Mouse (Mus musculus): ENCODE measurements around the gene Stam2. TPM values are rescaled to one million over a fixed set of nuclear protein-coding genes. Genes with fewer than 3 reads are reported as not detected.

Stam2 gene
- 3.8 and 4.3 TPM in 2 replicates for polyA plus RNA-seq (2012; rRNA removed)

- DNase-seq (ENCODE audit: low read depth in 1 of 2, low spot score in 2 of 2): peak; percentile 73 to 84
- 11% methylated on average over 54 of the region's 54 CpGs for WGBS
- no peaks in the 10 kb centered on the region; the same call in 1 of the 2 replicates for H3K36me3 ChIP-seq (ENCODE audit: control insufficient read depth, insufficient read depth, low read length)
- H3K27ac ChIP-seq (ENCODE audit: insufficient read depth, low read length): peak within 1 kb of the TSS; percentile 97
- H3K4me3 ChIP-seq (ENCODE audit: extremely low read depth, insufficient read depth, insufficient read length): peak within 1 kb of the TSS; percentile 70
- TF ChIP-seq CTCF (IDR thresholded peaks at IDR 0.05; ENCODE audit: extremely low read depth, insufficient read depth, insufficient read length, insufficient replicate concordance): no peak
- no peak; the same call in 1 of the 2 replicates for TF ChIP-seq POLR2A (IDR thresholded peaks at IDR 0.05; ENCODE audit: low read depth, low read length)
- no peaks in the 10 kb centered on the region for H3K27me3 ChIP-seq (ENCODE audit: control insufficient read depth, insufficient read depth, low read length)
- H3K4me1 ChIP-seq (ENCODE audit: control insufficient read depth, insufficient read depth, insufficient read length): peaks cover 3% of the 10 kb centered on the region; the same call in 1 of the 2 replicates
Observed at GRCm38 (mm10) chr2:52742256-52743158, at the start of gene Stam2. Gene Stam2 (minus strand): TSS chr2:52742281.

GRCm38 (mm10) chr2:52785106-52785721, 43.1 kb upstream of the Stam2 start:
- 68% methylated on average over 3 of the region's 3 CpGs for WGBS
- no peak for DNase-seq (ENCODE audit: low read depth in 1 of 2, low spot score in 2 of 2)
- TF ChIP-seq POLR2A (IDR thresholded peaks at IDR 0.05; ENCODE audit: low read depth, low read length) (no peak), CTCF (IDR thresholded peaks at IDR 0.05; ENCODE audit: extremely low read depth, insufficient read depth, insufficient read length, insufficient replicate concordance) (no peak)

GRCm38 (mm10) chr2:52779987-52780386, 37.9 kb upstream of the Stam2 start:
- Histone ChIP-seq H3K4me1 (ENCODE audit: control insufficient read depth, insufficient read depth, insufficient read length) (no peaks in the 10 kb centered on the region), H3K4me3 (ENCODE audit: extremely low read depth, insufficient read depth, insufficient read length) (no peak overlapping the region), H3K27me3 (ENCODE audit: control insufficient read depth, insufficient read depth, low read length) (no peaks in the 10 kb centered on the region), H3K36me3 (ENCODE audit: control insufficient read depth, insufficient read depth, low read length) (no peaks in the 10 kb centered on the region), H3K27ac (ENCODE audit: insufficient read depth, low read length) (no peak overlapping the region)
- TF ChIP-seq POLR2A (IDR thresholded peaks at IDR 0.05; ENCODE audit: low read depth, low read length) (no peak), CTCF (IDR thresholded peaks at IDR 0.05; ENCODE audit: extremely low read depth, insufficient read depth, insufficient read length, insufficient replicate concordance) (no peak)
- no peak for DNase-seq (ENCODE audit: low read depth in 1 of 2, low spot score in 2 of 2)
- 91% methylated on average over 10 of the region's 10 CpGs for WGBS

More at GRCm38 (mm10) chr2:52785106-52785721, 43.1 kb upstream of the Stam2 start:
- no peaks in the 10 kb centered on the region for H3K4me1 ChIP-seq (ENCODE audit: control insufficient read depth, insufficient read depth, insufficient read length)
- no peaks in the 10 kb centered on the region for H3K36me3 ChIP-seq (ENCODE audit: control insufficient read depth, insufficient read depth, low read length)
- H3K27me3 ChIP-seq (ENCODE audit: control insufficient read depth, insufficient read depth, low read length): no peaks in the 10 kb centered on the region
- H3K4me3 ChIP-seq (ENCODE audit: extremely low read depth, insufficient read depth, insufficient read length): no peak overlapping the region
- no peak overlapping the region for H3K27ac ChIP-seq (ENCODE audit: insufficient read depth, low read length)

GRCm38 (mm10) chr2:52779381-52779780, 37.3 kb upstream of the Stam2 start:
- Histone ChIP-seq H3K4me3 (ENCODE audit: extremely low read depth, insufficient read depth, insufficient read length) (no peak overlapping the region), H3K4me1 (ENCODE audit: control insufficient read depth, insufficient read depth, insufficient read length) (no peaks in the 10 kb centered on the region), H3K36me3 (ENCODE audit: control insufficient read depth, insufficient read depth, low read length) (no peaks in the 10 kb centered on the region), H3K27me3 (ENCODE audit: control insufficient read depth, insufficient read depth, low read length) (no peaks in the 10 kb centered on the region), H3K27ac (ENCODE audit: insufficient read depth, low read length) (no peak overlapping the region)
- TF ChIP-seq CTCF (IDR thresholded peaks at IDR 0.05; ENCODE audit: extremely low read depth, insufficient read depth, insufficient read length, insufficient replicate concordance) (no peak), POLR2A (IDR thresholded peaks at IDR 0.05; ENCODE audit: low read depth, low read length) (no peak)
- no peak for DNase-seq (ENCODE audit: low read depth in 1 of 2, low spot score in 2 of 2)
- WGBS: 94% methylated on average over 9 of the region's 9 CpGs

GRCm38 (mm10) chr2:52777839-52778238, 35.8 kb upstream of the Stam2 start:
- no peak for DNase-seq (ENCODE audit: low read depth in 1 of 2, low spot score in 2 of 2)
- TF ChIP-seq POLR2A (IDR thresholded peaks at IDR 0.05; ENCODE audit: low read depth, low read length) (no peak), CTCF (IDR thresholded peaks at IDR 0.05; ENCODE audit: extremely low read depth, insufficient read depth, insufficient read length, insufficient replicate concordance) (no peak)
- Histone ChIP-seq H3K36me3 (ENCODE audit: control insufficient read depth, insufficient read depth, low read length) (no peaks in the 10 kb centered on the region), H3K27ac (ENCODE audit: insufficient read depth, low read length) (no peak overlapping the region), H3K4me1 (ENCODE audit: control insufficient read depth, insufficient read depth, insufficient read length) (no peaks in the 10 kb centered on the region), H3K4me3 (ENCODE audit: extremely low read depth, insufficient read depth, insufficient read length) (no peak overlapping the region), H3K27me3 (ENCODE audit: control insufficient read depth, insufficient read depth, low read length) (no peaks in the 10 kb centered on the region)
- 82% methylated on average over 2 of the region's 2 CpGs for WGBS

GRCm38 (mm10) chr2:52774373-52774772, 32.3 kb upstream of the Stam2 start:
- DNase-seq (ENCODE audit: low read depth in 1 of 2, low spot score in 2 of 2): no peak
- TF ChIP-seq POLR2A (IDR thresholded peaks at IDR 0.05; ENCODE audit: low read depth, low read length) (no peak), CTCF (IDR thresholded peaks at IDR 0.05; ENCODE audit: extremely low read depth, insufficient read depth, insufficient read length, insufficient replicate concordance) (no peak)
- no peaks in the 10 kb centered on the region for H3K27me3 ChIP-seq (ENCODE audit: control insufficient read depth, insufficient read depth, low read length)
- no peaks in the 10 kb centered on the region for H3K36me3 ChIP-seq (ENCODE audit: control insufficient read depth, insufficient read depth, low read length)
- WGBS: 79% methylated on average over 1 of the region's 1 CpGs
- H3K4me1 ChIP-seq (ENCODE audit: control insufficient read depth, insufficient read depth, insufficient read length): no peaks in the 10 kb centered on the region
- no peak overlapping the region for H3K27ac ChIP-seq (ENCODE audit: insufficient read depth, low read length)
- no peak overlapping the region for H3K4me3 ChIP-seq (ENCODE audit: extremely low read depth, insufficient read depth, insufficient read length)
